Mouse (Mus musculus) G1E (cell line): ENCODE results near the gene Snw1. TPM values are rescaled to one million over a fixed set of nuclear protein-coding genes. Genes with fewer than 3 reads are reported as not detected.

ENCODE experiments used
- ATAC-seq: 2 replicates; pipeline ENCODE4 v1.8.0; 2016; ENCODE audit warnings: mild to moderate bottlenecking; ENCODE audit not compliant: insufficient number of reproducible peaks, poor library complexity, low FRiP score, severe bottlenecking; ENCODE audit errors: extremely low read depth
- DNase-seq: peaks from one replicate; pipeline ENCODE4 v3.0.0; 2012; ENCODE audit warnings: low spot score
- H3K27me3 ChIP-seq: 2 replicates; pipeline ENCODE4 v1.6.1; 2012; ENCODE audit warnings: mild to moderate bottlenecking, low read length, inconsistent platforms; ENCODE audit not compliant: insufficient read depth
- H3K36me3 ChIP-seq: replicated peaks from 2 replicates; pipeline ENCODE3; 2012; ENCODE audit warnings: mild to moderate bottlenecking, inconsistent platforms
- H3K4me1 ChIP-seq: 2 replicates; pipeline ENCODE4 v1.6.1; 2012; ENCODE audit warnings: low read depth, low read length, inconsistent platforms, mixed read lengths; ENCODE audit not compliant: insufficient read depth
- H3K4me3 ChIP-seq: 2 replicates; pipeline ENCODE4 v1.5.1; 2012; ENCODE audit warnings: low read depth, mild to moderate bottlenecking, inconsistent platforms, low read length, moderate library complexity, mixed read lengths
- H3K9me3 ChIP-seq: replicated peaks from 2 replicates; pipeline ENCODE4 v1.6.1; 2012; ENCODE audit warnings: inconsistent platforms
- CTCF ChIP-seq: IDR thresholded peaks from 2 replicates; pipeline ENCODE4 v1.5.1; 2012; ENCODE audit warnings: low read depth, low read length, inconsistent platforms, mixed read lengths
- GATA1 ChIP-seq: IDR thresholded peaks from 2 replicates; pipeline ENCODE4 v1.6.1; 2012; ENCODE audit warnings: borderline replicate concordance, low read length, inconsistent platforms, mixed read lengths
- GATA2 ChIP-seq: IDR thresholded peaks from 2 replicates; pipeline ENCODE4 v1.6.1; 2012; ENCODE audit warnings: low read depth, low read length, inconsistent platforms, borderline replicate concordance
- POLR2AphosphoS5 ChIP-seq: IDR thresholded peaks from 2 replicates; pipeline ENCODE4 v1.6.1; 2012; ENCODE audit warnings: low read depth, low read length, inconsistent platforms; ENCODE audit not compliant: insufficient replicate concordance
- TAL1 ChIP-seq: conservative IDR thresholded peaks from 2 replicates; pipeline ENCODE4 v1.6.1; 2012; ENCODE audit warnings: low read depth, low read length, inconsistent platforms, mixed read lengths
- polyA plus RNA-seq: library from polyadenylated mRNA; stranded (reverse); fragments of >175 nt; gene quantifications from 2 replicates; pipeline ENCODE4 v1.2.3, GENCODE M21; 2012
- total RNA-seq, 2 experiments: library from RNA; stranded (forward) in 1 of 2; stranded (reverse) in 1 of 2; fragments of 200-1000 nt in 1 of 2; fragments of >200 nt in 1 of 2; fragmentation: Nextera tagmentation in 1 of 2; gene quantifications; 2 replicates each; pipeline ENCODE4 v1.2.3; 2014 to 2017

The Snw1 gene
- total and polyA plus RNA-seq, 3 experiments, result 29.8 to 244 (median 150) TPM

DNA sequence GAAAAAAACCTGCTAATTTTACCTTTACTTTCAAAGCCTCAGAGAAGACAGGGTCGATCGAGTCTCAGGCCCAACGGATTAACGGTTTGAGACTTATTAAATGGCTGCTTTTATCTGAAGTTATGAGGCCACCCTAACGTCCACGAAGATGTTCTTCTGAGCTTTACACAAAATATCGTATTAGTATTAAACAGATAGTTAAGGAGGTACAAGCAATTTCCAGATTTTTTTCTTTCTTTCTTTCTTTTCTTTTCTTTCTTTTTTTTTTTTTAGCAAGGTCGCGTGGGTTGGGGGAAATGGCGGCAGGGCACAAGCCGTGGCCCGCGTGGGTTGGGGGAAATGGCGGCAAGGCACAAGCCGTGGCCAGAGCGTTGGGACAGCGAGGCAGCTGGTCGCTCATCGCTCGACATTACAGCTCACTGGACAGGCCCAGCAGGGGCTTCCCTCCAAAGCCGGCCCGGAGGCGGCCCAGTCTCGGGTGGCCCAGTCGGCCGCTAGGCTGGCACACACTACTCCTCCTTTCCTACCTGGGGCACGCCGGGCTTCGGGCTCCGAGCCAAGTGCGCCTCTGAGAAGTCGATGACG is 28.9 kb downstream of the Snw1 start:
- Histone ChIP-seq H3K4me1 (peaks cover 60% of the 10 kb centered on the region), H3K27me3 (no peaks in the 10 kb centered on the region), H3K4me3 (peak overlapping the region; percentile 88), H3K36me3 (peaks cover 72% of the 10 kb centered on the region), H3K9me3 (no peaks in the 10 kb centered on the region)
- no peak for ATAC-seq
- TF ChIP-seq GATA2 (no peak), TAL1 (no peak), POLR2AphosphoS5 (no peak), CTCF (no peak), GATA1 (no peak)
- peak; percentile 33 for DNase-seq

GRCm38 (mm10) chr12:87442177-87443114 is 29.6 kb downstream of the Snw1 start:
- Histone ChIP-seq H3K27me3 (no peaks in the 10 kb centered on the region), H3K4me1 (peaks cover 62% of the 10 kb centered on the region), H3K36me3 (peaks cover 72% of the 10 kb centered on the region), H3K4me3 (peak overlapping the region; percentile 88), H3K9me3 (no peaks in the 10 kb centered on the region)
- ATAC-seq (no peak), DNase-seq (no peak)
- TF ChIP-seq CTCF, result no peak
- TF ChIP-seq POLR2AphosphoS5, result no peak
- no peak for TF ChIP-seq GATA1
- TF ChIP-seq TAL1, result no peak
- no peak for TF ChIP-seq GATA2

DNA sequence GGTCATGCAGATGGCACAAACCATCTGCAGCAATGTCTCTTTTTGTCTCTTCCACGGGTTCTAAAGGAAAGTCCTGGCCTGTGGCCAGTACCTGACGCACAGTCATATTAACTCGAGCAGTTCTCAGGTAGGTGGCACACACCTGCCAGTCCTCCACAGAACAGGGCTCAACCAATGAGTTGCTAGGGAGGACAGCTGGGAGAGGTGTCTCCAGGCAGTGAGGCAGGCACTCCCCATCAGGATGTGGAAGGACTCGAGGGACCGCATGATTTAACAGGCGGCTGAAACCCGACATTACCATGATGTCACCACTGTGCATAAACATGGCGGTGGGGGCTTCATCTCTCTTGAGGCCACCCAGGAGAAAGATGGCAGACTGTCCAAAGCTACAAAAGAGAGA is 43.2 kb downstream of the Snw1 start:
- peaks cover 66% of the 10 kb centered on the region for H3K4me1 ChIP-seq
- no peaks in the 10 kb centered on the region for H3K27me3 ChIP-seq
- ATAC-seq, result no peak
- no peaks in the 10 kb centered on the region for H3K9me3 ChIP-seq
- peaks cover 98% of the 10 kb centered on the region for H3K36me3 ChIP-seq
- TF ChIP-seq GATA2 (no peak), POLR2AphosphoS5 (no peak), TAL1 (no peak), CTCF (no peak), GATA1 (no peak)
- no peak overlapping the region; the same call in 1 of the 2 replicates for H3K4me3 ChIP-seq
- DNase-seq, result no peak

- Histone ChIP-seq H3K27me3 (no peaks in the 10 kb centered on the region), H3K4me3 (no peak overlapping the region; the same call in 1 of the 2 replicates), H3K9me3 (no peaks in the 10 kb centered on the region), H3K4me1 (peaks cover 65% of the 10 kb centered on the region), H3K36me3 (peaks cover 98% of the 10 kb centered on the region)
- ATAC-seq, result no peak
- no peak for DNase-seq
- TF ChIP-seq GATA2 (no peak), POLR2AphosphoS5 (no peak), GATA1 (no peak), TAL1 (no peak), CTCF (no peak)
Measured at GRCm38 (mm10) chr12:87428295-87428694, 43.8 kb downstream of the Snw1 start.

DNA sequence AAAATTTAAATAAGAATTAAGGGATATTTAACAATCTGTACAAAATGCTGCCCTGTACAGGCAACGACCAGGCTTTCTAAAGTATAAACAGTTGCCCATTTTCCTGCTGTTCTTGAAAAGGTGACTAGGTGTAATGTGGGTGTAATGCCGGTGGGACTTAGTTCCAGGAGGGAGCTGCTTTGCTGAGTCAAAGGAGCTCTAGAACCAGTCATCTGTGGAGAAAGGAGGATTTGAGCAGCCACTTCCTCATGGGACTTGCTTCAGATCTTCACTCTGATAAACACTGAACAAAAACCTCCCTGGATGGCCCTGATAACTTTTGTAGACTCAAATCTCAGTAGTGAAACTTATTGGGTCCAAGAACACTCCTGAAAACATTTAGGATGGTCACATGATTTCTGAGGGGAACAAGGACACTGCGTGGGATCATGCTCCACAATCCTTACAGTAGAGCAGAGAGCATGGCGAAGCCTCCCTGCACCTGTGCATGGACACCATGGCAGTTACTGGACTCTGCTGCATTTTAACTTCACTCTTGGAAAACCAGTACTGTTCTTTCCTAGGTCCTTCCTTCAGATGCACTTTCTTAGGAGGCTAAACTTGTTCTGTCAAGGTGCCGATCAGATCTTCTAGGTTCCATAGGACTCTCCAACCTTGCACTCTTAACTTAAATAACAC is 45.6 kb downstream of the Snw1 start:
- H3K36me3 ChIP-seq, result peaks cover 96% of the 10 kb centered on the region
- DNase-seq, result no peak
- no peak for TF ChIP-seq TAL1
- TF ChIP-seq POLR2AphosphoS5, result peak; percentile 87; the same call in 1 of the 2 replicates
- H3K4me3 ChIP-seq, result no peak overlapping the region
- peak; percentile 35 for ATAC-seq
- H3K9me3 ChIP-seq, result no peaks in the 10 kb centered on the region
- H3K27me3 ChIP-seq, result no peaks in the 10 kb centered on the region
- H3K4me1 ChIP-seq, result peaks cover 61% of the 10 kb centered on the region

DNA sequence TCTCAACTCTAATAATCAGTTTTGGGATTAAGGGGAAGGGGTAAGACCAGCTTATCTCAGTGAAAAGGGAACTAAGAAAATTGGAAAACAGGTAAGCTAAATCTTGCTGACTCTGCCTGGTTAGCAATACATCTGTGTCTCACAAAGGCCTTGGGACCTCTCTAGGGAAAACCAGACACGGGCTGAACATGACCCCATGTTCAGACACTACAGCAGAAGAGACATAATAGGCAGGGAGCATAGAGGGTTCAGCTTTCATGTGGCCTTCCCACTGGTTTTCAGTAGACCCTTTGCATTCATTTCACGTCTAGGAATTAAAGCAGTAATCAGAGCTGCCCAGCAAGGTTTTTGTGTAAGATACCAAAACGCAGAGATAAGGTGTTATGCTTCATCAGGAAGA is 47.6 kb downstream of the Snw1 start:
- H3K4me3 ChIP-seq, result no peak overlapping the region
- peaks cover 81% of the 10 kb centered on the region for H3K36me3 ChIP-seq
- ATAC-seq (no peak), DNase-seq (no peak)
- no peaks in the 10 kb centered on the region for H3K27me3 ChIP-seq
- no peaks in the 10 kb centered on the region for H3K9me3 ChIP-seq
- TF ChIP-seq POLR2AphosphoS5 (no peak), GATA2 (no peak), CTCF (no peak), TAL1 (no peak), GATA1 (no peak)
- peaks cover 53% of the 10 kb centered on the region for H3K4me1 ChIP-seq
